Mouse (Mus musculus) macrophage (primary cell): ENCODE results near the gene Larp1. TPM values are rescaled to one million over a fixed set of nuclear protein-coding genes. Genes with fewer than 3 reads are reported as not detected.

Source experiments
- H3K27ac ChIP-seq: fragments of 350-480 bp; formaldehyde crosslinking; 2 replicates; pipeline ENCODE4 v1.9.0; 2021
- H3K36me3 ChIP-seq: fragments of 350-480 bp; formaldehyde crosslinking; 2 replicates; pipeline ENCODE4 v1.9.0; 2021; ENCODE audit errors: inconsistent target
- H3K4me3 ChIP-seq: fragments of 350-480 bp; formaldehyde crosslinking; 2 replicates; pipeline ENCODE4 v1.9.0; 2021; ENCODE audit errors: inconsistent target
- H3K79me2 ChIP-seq: fragments of 350-480 bp; formaldehyde crosslinking; 2 replicates; pipeline ENCODE4 v1.9.0; 2021; ENCODE audit errors: inconsistent target
- WGBS: methylation state at CpG from one replicate; pipeline ENCODE4 v1.1.7; 2026; ENCODE audit warnings: inconsistent platforms; ENCODE audit not compliant: missing documents; 5-methylcytosine and 5-hydroxymethylcytosine counted together
- polyA plus RNA-seq: library from polyadenylated mRNA; stranded (reverse); fragments of 250-400 nt; gene quantifications from 3 replicates; pipeline ENCODE4 v1.2.4, GENCODE M21; 2018; ENCODE audit warnings: inconsistent platforms
- total RNA-seq, 78 experiments: library from RNA; depleted of rRNA; stranded (reverse); fragments of 250-400 nt; gene quantifications; 1 replicate in 9 of 78; 2 replicates in 24 of 78; 3 replicates in 43 of 78; 4 replicates in 2 of 78; pipeline ENCODE4 v1.2.4; 2018; ENCODE audit warnings: inconsistent platforms in 56 of 78

Larp1 gene
- 100 to 1,000 TPM in 17 of 26 experiments, 10 to 100 TPM in 9; 61.5 to 434 (median 141) TPM for total RNA-seq (2018; cell fraction: chromatin; rRNA removed)
- 100 to 1,000 TPM in 7 of 26 experiments, 10 to 100 TPM in 19; 62.3 to 154 (median 85.2) TPM for total RNA-seq (2018; cell fraction: cytosol; rRNA removed)
- total RNA-seq (2018; cell fraction: nucleus; rRNA removed): 100 to 1,000 TPM in 21 of 26 experiments, 10 to 100 TPM in 5; 71.7 to 336 (median 153) TPM
- 48.8 to 67.1 TPM (median 59.1 TPM) in 3 replicates for polyA plus RNA-seq

GRCm38 (mm10) chr11:58009051-58009515 lies at the start of gene Larp1:
TSS of gene Larp1 (plus strand) at chr11:58009064.
- Histone ChIP-seq H3K4me3 (peak within 1 kb of the TSS; percentile 67), H3K27ac (peak within 1 kb of the TSS; percentile 78), H3K79me2 (peaks cover 41% of the 10 kb centered on the region), H3K36me3 (no peaks in the 10 kb centered on the region)
- WGBS: 0% methylated on average over 42 of the region's 84 CpGs

- H3K4me3 ChIP-seq: no peak overlapping the region
- no peaks in the 10 kb centered on the region for H3K79me2 ChIP-seq
- WGBS: 96% methylated on average over 2 of the region's 2 CpGs
- H3K27ac ChIP-seq: no peak overlapping the region
- H3K36me3 ChIP-seq: no peaks in the 10 kb centered on the region
Observed at GRCm38 (mm10) chr11:57959924-57960323, 48.9 kb upstream of the Larp1 start.

- Histone ChIP-seq H3K4me3 (peak overlapping the region; percentile 53), H3K79me2 (no peaks in the 10 kb centered on the region), H3K27ac (peak overlapping the region; percentile 66), H3K36me3 (no peaks in the 10 kb centered on the region)
- WGBS: 3% methylated on average over 40 of the region's 40 CpGs
Observed at GRCm38 (mm10) chr11:57962382-57963285, 46.2 kb upstream of the Larp1 start.

- Histone ChIP-seq H3K79me2 (no peaks in the 10 kb centered on the region), H3K27ac (no peak overlapping the region), H3K4me3 (peak overlapping the region; percentile 53; the same call in 1 of the 2 replicates), H3K36me3 (no peaks in the 10 kb centered on the region)
- 78% methylated on average over 9 of the region's 9 CpGs for WGBS
Observed at GRCm38 (mm10) chr11:57963291-57963870, 45.5 kb upstream of the Larp1 start.

- Histone ChIP-seq H3K4me3 (no peak overlapping the region), H3K79me2 (no peaks in the 10 kb centered on the region), H3K27ac (no peak overlapping the region), H3K36me3 (no peaks in the 10 kb centered on the region)
- 89% methylated on average over 7 of the region's 7 CpGs for WGBS
Observed at GRCm38 (mm10) chr11:57966630-57967029, 42.2 kb upstream of the Larp1 start.

- H3K36me3 ChIP-seq: no peaks in the 10 kb centered on the region
- H3K27ac ChIP-seq: no peak overlapping the region
- 95% methylated on average over 5 of the region's 5 CpGs for WGBS
- no peaks in the 10 kb centered on the region for H3K79me2 ChIP-seq
- H3K4me3 ChIP-seq: no peak overlapping the region
Observed at GRCm38 (mm10) chr11:57968301-57968700, 40.6 kb upstream of the Larp1 start.

GRCm38 (mm10) chr11:57970541-57970940 lies 38.3 kb upstream of the Larp1 start:
- no peaks in the 10 kb centered on the region for H3K79me2 ChIP-seq
- H3K27ac ChIP-seq: no peak overlapping the region
- 72% methylated on average over 5 of the region's 5 CpGs for WGBS
- no peak overlapping the region for H3K4me3 ChIP-seq
- no peaks in the 10 kb centered on the region for H3K36me3 ChIP-seq

GRCm38 (mm10) chr11:57973001-57973912 lies 35.6 kb upstream of the Larp1 start:
- Histone ChIP-seq H3K36me3 (no peaks in the 10 kb centered on the region), H3K79me2 (no peaks in the 10 kb centered on the region), H3K27ac (no peak overlapping the region), H3K4me3 (no peak overlapping the region)
- WGBS: 93% methylated on average over 13 of the region's 13 CpGs

GRCm38 (mm10) chr11:57973913-57974234 lies 35.0 kb upstream of the Larp1 start:
- Histone ChIP-seq H3K4me3 (no peak overlapping the region), H3K79me2 (no peaks in the 10 kb centered on the region), H3K27ac (no peak overlapping the region), H3K36me3 (no peaks in the 10 kb centered on the region)
- 91% methylated on average over 9 of the region's 9 CpGs for WGBS

GRCm38 (mm10) chr11:57975876-57976275 lies 33.0 kb upstream of the Larp1 start:
- H3K36me3 ChIP-seq: no peaks in the 10 kb centered on the region
- no peak overlapping the region for H3K4me3 ChIP-seq
- H3K27ac ChIP-seq: no peak overlapping the region
- no peaks in the 10 kb centered on the region for H3K79me2 ChIP-seq

- no peaks in the 10 kb centered on the region for H3K36me3 ChIP-seq
- WGBS: 100% methylated on average over 1 of the region's 1 CpGs
- H3K27ac ChIP-seq: no peak overlapping the region
- no peaks in the 10 kb centered on the region for H3K79me2 ChIP-seq
- H3K4me3 ChIP-seq: no peak overlapping the region
Observed at GRCm38 (mm10) chr11:57977681-57978080, 31.2 kb upstream of the Larp1 start.

- Histone ChIP-seq H3K36me3 (no peaks in the 10 kb centered on the region), H3K79me2 (no peaks in the 10 kb centered on the region), H3K27ac (no peak overlapping the region), H3K4me3 (no peak overlapping the region)
- WGBS: 95% methylated on average over 6 of the region's 6 CpGs
Observed at GRCm38 (mm10) chr11:57979621-57980020, 29.2 kb upstream of the Larp1 start.

GRCm38 (mm10) chr11:57981083-57981809 lies 27.6 kb upstream of the Larp1 start:
- WGBS: 90% methylated on average over 11 of the region's 12 CpGs
- Histone ChIP-seq H3K27ac (no peak overlapping the region), H3K4me3 (no peak overlapping the region), H3K79me2 (no peaks in the 10 kb centered on the region), H3K36me3 (no peaks in the 10 kb centered on the region)
